Mouse (Mus musculus) midbrain, embryonic 11.5 days (tissue): ENCODE results near the gene Armh3. TPM values are rescaled to one million over a fixed set of nuclear protein-coding genes. Genes with fewer than 3 reads are reported as not detected.
A peak's percentile ranks its signal among the peaks of the same experiment; 100 is the strongest.

Source experiments
- ATAC-seq: fragments of 200-750 bp; cut with Nextera tagmentation; 2 replicates; pipeline ENCODE4 v1.8.0; 2017; ENCODE audit warnings: moderate TSS enrichment, moderate library complexity; ENCODE audit not compliant: low FRiP score
- DNase-seq: peaks from one replicate; pipeline ENCODE4 v3.0.0; 2015; ENCODE audit warnings: low spot score; ENCODE audit errors: missing footprints
- H3K27ac ChIP-seq: fragments of 300-500 bp; sonication (generic); 2 replicates; pipeline ENCODE4 v1.5.1; 2014; ENCODE audit warnings: low read depth, low read length
- H3K27me3 ChIP-seq: fragments of 300-500 bp; sonication (generic); 2 replicates; pipeline ENCODE4 v1.6.1; 2014; ENCODE audit warnings: mild to moderate bottlenecking, low read length, moderate library complexity, mixed read lengths; ENCODE audit not compliant: control insufficient read depth, insufficient read depth
- H3K36me3 ChIP-seq: fragments of 300-500 bp; sonication (generic); 2 replicates; pipeline ENCODE4 v1.6.1; 2014; ENCODE audit warnings: mild to moderate bottlenecking, low read length, moderate library complexity, mixed read lengths; ENCODE audit not compliant: control insufficient read depth, insufficient read depth
- H3K4me1 ChIP-seq: fragments of 300-500 bp; sonication (generic); 2 replicates; pipeline ENCODE4 v1.6.1; 2014; ENCODE audit warnings: low read length; ENCODE audit not compliant: control insufficient read depth, insufficient read depth
- H3K4me2 ChIP-seq: fragments of 300-500 bp; sonication (generic); 2 replicates; pipeline ENCODE4 v1.6.1; 2014; ENCODE audit warnings: mild to moderate bottlenecking, moderate library complexity
- H3K4me3 ChIP-seq: fragments of 300-500 bp; sonication (generic); 2 replicates; pipeline ENCODE4 v1.5.1; 2014; ENCODE audit warnings: low read depth, low read length
- H3K9ac ChIP-seq: fragments of 300-500 bp; sonication (generic); 2 replicates; pipeline ENCODE4 v1.6.1; 2014; ENCODE audit warnings: low read length
- H3K9me3 ChIP-seq: fragments of 300-500 bp; sonication (generic); 2 replicates; pipeline ENCODE4 v1.6.1; 2016; ENCODE audit warnings: low read length; ENCODE audit not compliant: control insufficient read depth
- WGBS: fragments of 180-500 bp; shearing (Covaris S2); extraction: QIAGEN DNeasy Blood & Tissue Kit; methylation state at CpG from one replicate; pipeline ENCODE4 v1.1.7; 2014; 5-methylcytosine and 5-hydroxymethylcytosine counted together
- polyA plus RNA-seq: library from polyadenylated mRNA; unstranded; fragments of >200 nt; fragmentation: Nextera tagmentation; extraction: Ambion mirVana; gene quantifications from 2 replicates; pipeline ENCODE4 v1.2.1, GENCODE M21; 2014

Armh3 gene
- polyA plus RNA-seq, 1 experiment from 2014 or later = 13.9 TPM

DNA sequence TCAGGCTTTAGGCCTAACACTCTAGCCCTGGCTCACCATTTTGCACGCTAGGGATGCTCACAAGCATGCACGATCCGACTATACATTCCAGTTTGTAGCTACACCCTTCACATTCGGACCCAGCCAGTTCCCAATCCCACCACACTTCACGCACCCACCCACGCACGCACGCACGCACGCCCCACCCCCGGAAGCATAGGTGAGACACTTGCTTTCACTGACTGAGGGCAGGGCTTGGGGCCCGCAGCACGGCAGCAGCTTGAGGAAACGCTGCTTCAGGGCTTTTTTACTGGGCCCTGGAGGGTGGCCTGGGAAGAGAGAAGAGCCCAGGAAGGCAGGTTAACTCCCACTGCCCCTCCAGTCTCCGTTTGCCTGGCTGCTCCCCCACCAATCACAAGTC lies 201.4 kb downstream of the Armh3 start:
- H3K36me3 ChIP-seq = no peaks in the 10 kb centered on the region
- 74% methylated on average over 15 of the region's 15 CpGs for WGBS
- no peaks in the 10 kb centered on the region for H3K9me3 ChIP-seq
- no peaks in the 10 kb centered on the region for H3K4me1 ChIP-seq
- ATAC-seq = no peak
- H3K4me3 ChIP-seq = no peak overlapping the region
- peak; percentile 41 for DNase-seq
- H3K9ac ChIP-seq = no peak overlapping the region
- no peaks in the 10 kb centered on the region for H3K27me3 ChIP-seq
- H3K27ac ChIP-seq = no peak overlapping the region
- no peak overlapping the region for H3K4me2 ChIP-seq

DNA sequence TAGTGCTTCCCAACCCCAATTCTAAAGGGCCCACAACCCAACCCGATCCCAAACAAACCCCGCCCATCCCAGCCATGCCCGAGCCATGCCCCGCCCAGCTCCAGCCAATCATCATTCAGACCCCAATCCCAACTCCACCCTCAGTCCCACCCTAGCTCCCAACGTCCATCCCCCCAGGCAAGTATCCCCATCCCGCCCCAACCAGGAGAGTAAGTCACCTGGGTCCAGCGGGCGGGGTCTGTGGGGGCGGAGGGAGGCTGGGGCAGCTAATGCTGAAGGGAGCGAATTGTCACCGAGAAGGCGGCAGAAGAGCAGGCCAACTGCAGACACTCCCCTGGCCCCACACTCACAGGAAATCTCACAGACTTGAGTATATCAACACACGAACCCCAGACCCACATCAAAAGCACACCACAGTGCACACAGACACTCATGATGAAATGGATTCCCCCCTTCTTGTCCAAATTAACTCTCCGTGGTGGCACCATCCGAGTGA lies 202.2 kb downstream of the Armh3 start:
- no peaks in the 10 kb centered on the region for H3K36me3 ChIP-seq
- no peaks in the 10 kb centered on the region for H3K9me3 ChIP-seq
- 11% methylated on average over 15 of the region's 15 CpGs for WGBS
- H3K4me3 ChIP-seq = no peak overlapping the region; the same call in 1 of the 2 replicates
- no peak overlapping the region for H3K27ac ChIP-seq
- peak overlapping the region; percentile 37 for H3K4me2 ChIP-seq
- DNase-seq = peak; percentile 90
- no peak overlapping the region for H3K9ac ChIP-seq
- H3K27me3 ChIP-seq = no peaks in the 10 kb centered on the region
- 0 out of 2 replicates have a peak, but pooled peaks have one; percentile 44 for ATAC-seq
- H3K4me1 ChIP-seq = no peaks in the 10 kb centered on the region

DNA sequence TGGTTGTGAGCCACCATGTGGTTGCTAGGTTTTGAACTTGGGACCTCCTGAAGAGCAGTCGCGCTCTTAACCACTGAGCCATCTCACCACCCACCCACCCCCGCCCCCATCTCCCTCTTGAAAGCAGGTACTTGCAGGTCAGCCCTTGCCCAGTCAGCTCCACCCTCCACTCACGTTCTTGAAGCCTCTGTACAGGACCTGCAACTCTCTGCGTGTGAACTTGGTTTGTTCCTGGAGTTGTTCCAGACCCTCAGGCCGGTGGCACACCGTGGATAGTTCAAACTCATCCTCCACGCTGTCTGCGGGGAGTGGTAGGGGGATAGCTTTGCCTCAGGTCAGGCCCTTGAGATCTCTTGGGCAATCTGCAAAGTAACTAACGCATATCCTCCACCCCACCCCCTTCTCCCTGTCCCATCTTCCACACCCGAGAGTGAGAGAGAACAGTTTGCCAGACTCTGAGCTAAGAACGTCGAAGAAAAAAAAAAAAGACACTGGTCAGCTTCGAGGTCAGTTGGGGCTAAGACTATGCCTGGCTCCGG lies 202.8 kb downstream of the Armh3 start:
- ATAC-seq (no peak), DNase-seq (no peak)
- Histone ChIP-seq H3K9me3 (no peaks in the 10 kb centered on the region), H3K27ac (no peak overlapping the region), H3K4me2 (peak overlapping the region; percentile 37), H3K36me3 (no peaks in the 10 kb centered on the region), H3K4me1 (no peaks in the 10 kb centered on the region), H3K4me3 (no peak overlapping the region), H3K9ac (no peak overlapping the region), H3K27me3 (no peaks in the 10 kb centered on the region)
- WGBS = 29% methylated on average over 15 of the region's 15 CpGs

DNA sequence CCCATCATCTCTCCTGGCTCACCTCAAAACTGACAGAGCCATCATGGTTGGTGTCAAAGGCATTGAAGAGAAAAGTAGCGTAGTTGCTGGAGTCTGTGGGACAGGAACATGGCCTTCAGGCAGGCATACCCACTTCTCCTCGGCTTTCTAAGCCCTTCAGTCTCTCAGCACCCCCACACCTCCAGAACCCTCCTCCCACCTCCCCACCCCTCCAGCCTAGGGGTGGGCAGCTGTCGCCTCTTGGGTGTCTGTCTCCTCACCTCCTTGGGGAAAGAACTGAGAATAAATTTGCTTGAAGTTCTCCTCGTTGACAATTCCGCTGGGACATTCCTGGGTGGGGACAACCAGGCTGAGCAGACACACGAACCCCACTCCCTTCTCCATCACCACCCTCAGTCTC lies 203.6 kb downstream of the Armh3 start:
- no peaks in the 10 kb centered on the region for H3K36me3 ChIP-seq
- DNase-seq (no peak), ATAC-seq (no peak)
- H3K27ac ChIP-seq = no peak overlapping the region
- H3K9me3 ChIP-seq = no peaks in the 10 kb centered on the region
- no peaks in the 10 kb centered on the region for H3K27me3 ChIP-seq
- H3K4me1 ChIP-seq = no peaks in the 10 kb centered on the region
- H3K4me3 ChIP-seq = no peak overlapping the region
- WGBS = 86% methylated on average over 6 of the region's 6 CpGs
- no peak overlapping the region for H3K9ac ChIP-seq
- H3K4me2 ChIP-seq = no peak overlapping the region

DNA sequence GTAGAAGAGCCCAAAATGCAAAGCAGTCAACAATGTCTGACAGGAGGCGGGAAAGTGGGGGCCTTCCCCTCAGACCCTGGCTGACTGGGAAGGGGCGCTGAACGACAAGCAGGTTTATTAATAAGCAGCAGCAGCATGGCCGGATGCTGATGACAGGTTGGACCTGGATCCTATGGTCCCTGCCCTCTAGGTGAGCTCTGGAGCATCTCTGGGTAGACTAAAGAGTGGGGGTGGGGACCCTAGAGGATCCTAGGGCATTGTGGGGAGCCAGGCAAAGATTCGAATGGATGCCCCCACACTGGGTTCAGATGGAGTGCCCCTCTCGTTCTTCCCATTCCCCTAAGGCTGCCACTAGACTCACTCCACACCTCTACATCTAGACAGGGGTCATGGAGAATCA lies 205.9 kb downstream of the Armh3 start:
- Histone ChIP-seq H3K9ac (no peak overlapping the region), H3K4me1 (no peaks in the 10 kb centered on the region), H3K9me3 (no peaks in the 10 kb centered on the region), H3K4me2 (no peak overlapping the region), H3K27me3 (no peaks in the 10 kb centered on the region), H3K27ac (no peak overlapping the region), H3K36me3 (no peaks in the 10 kb centered on the region), H3K4me3 (no peak overlapping the region)
- ATAC-seq (no peak), DNase-seq (peak; percentile 19)
- 84% methylated on average over 6 of the region's 6 CpGs for WGBS

DNA sequence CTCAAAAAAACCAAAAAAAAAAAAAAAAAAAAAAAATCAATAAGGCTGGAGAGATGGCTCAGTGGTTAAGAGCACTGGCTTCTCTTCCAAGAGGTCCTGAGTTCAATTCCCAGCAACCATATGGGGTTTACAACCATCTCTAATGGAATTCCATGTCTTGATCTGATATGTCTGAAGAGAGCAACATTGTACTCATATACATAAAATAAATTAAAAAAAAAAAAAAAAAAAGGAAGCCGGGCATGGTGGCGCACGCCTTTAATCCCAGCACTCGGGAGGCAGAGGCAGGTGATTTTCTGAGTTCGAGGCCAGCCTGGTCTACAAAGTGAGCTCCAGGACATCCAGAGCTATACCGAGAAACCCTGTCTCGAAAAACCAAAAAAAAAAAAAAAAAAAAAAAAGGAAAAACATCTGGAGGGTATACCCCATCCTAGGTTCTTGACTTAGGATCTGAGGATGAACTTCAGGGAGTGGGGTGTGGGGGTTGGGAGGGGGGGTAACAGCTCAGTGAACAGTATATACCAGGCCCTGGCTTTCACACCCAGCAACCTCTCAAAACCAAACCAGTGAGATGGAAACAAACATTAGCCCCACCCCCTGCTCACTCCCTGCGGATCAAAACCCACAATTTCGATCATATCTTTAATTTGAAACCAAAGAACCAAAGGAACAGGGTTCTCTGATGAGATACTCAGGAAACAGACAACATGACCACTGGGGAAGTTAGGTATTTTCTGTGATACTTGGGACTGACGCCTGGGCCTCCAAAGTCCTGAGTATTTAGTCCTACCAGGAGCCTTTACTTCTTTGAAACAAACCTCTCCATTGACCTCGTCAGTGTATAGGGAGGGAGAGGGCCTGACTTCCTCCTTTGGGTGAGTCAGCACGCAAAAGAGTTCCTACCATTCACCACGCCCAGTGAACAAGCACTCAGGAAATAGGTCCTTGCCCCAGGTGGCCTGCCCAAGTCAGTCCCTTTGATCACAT lies 208.1 kb downstream of the Armh3 start:
- no peaks in the 10 kb centered on the region for H3K4me1 ChIP-seq
- no peak overlapping the region for H3K4me3 ChIP-seq
- no peak overlapping the region for H3K27ac ChIP-seq
- H3K9me3 ChIP-seq = no peaks in the 10 kb centered on the region
- no peak overlapping the region for H3K4me2 ChIP-seq
- no peak overlapping the region for H3K9ac ChIP-seq
- DNase-seq = peak; percentile 17
- H3K36me3 ChIP-seq = no peaks in the 10 kb centered on the region
- ATAC-seq = no peak
- WGBS = 83% methylated on average over 13 of the region's 13 CpGs
- H3K27me3 ChIP-seq = no peaks in the 10 kb centered on the region

DNA sequence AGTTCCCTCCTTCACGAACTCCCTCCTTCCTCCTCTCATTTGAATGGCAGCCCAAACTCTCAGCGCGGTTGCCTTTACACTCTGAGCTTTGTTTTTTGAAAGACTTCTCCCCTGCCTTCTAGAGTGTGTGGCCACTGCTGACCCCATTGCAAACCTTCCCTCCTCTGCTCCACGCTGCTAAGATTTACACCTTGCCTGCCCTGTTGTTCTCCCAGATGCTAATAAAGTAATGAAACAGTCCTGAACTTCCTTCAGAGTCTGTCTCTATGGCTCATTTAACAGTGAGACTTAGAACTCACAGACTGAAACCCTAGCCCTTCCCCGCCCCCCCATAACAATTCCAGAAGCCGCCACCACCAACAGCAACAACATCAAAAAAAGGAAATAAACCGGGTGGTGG lies 208.9 kb downstream of the Armh3 start:
- H3K4me3 ChIP-seq = no peak overlapping the region
- H3K4me1 ChIP-seq = no peaks in the 10 kb centered on the region
- 79% methylated on average over 7 of the region's 7 CpGs for WGBS
- H3K36me3 ChIP-seq = no peaks in the 10 kb centered on the region
- DNase-seq (peak; percentile 2), ATAC-seq (no peak)
- H3K27ac ChIP-seq = no peak overlapping the region
- H3K9me3 ChIP-seq = no peaks in the 10 kb centered on the region
- H3K4me2 ChIP-seq = no peak overlapping the region
- no peaks in the 10 kb centered on the region for H3K27me3 ChIP-seq
- H3K9ac ChIP-seq = no peak overlapping the region

DNA sequence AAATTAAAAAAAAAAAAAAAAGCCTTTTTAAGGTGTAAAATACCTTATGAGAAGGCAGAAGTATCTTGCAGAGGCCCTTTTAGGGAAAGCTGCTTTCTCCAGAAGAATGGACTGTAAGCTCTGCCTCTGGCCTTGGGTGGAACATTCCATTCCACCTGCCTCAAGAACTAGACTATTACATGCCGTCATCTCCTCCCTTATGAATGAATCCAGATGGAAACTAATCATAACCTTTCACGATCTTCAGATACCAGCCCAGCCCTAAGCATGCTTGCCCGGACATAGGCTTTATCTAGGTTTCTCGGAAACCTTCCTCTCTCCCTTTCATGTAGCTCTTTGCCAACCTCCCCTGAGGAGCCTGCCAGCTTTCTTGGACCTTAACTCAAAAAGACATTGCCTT lies 210.0 kb downstream of the Armh3 start:
- no peak for ATAC-seq
- no peak overlapping the region for H3K27ac ChIP-seq
- H3K9me3 ChIP-seq = no peaks in the 10 kb centered on the region
- H3K4me2 ChIP-seq = no peak overlapping the region
- DNase-seq = peak; percentile 53
- no peaks in the 10 kb centered on the region for H3K4me1 ChIP-seq
- H3K36me3 ChIP-seq = no peaks in the 10 kb centered on the region
- 95% methylated on average over 4 of the region's 4 CpGs for WGBS
- H3K4me3 ChIP-seq = no peak overlapping the region
- H3K27me3 ChIP-seq = no peaks in the 10 kb centered on the region
- no peak overlapping the region for H3K9ac ChIP-seq

DNA sequence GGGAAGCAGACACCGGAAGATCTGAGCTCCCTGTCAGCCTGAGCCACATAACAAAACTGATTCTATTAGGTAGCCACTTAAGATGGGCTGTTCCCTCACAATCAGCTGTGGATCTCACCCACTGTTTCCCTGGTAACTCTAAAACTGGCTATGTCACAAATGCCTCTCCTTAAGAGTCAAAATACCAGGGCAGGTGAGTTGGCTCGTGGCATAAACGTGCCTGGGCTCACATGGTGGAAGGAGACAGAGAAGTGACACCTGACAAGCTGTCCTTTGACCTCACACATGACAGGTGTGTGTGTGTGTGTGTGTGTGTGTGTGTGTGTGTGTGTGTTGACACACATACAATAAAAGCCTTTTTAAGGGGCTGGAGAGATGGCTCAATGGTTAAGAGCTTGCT lies 210.8 kb downstream of the Armh3 start:
- no peak overlapping the region for H3K4me3 ChIP-seq
- H3K4me2 ChIP-seq = no peak overlapping the region
- no peak overlapping the region for H3K9ac ChIP-seq
- no peak for ATAC-seq
- no peak overlapping the region for H3K27ac ChIP-seq
- peak; percentile 44 for DNase-seq
- H3K9me3 ChIP-seq = no peaks in the 10 kb centered on the region
- 84% methylated on average over 3 of the region's 3 CpGs for WGBS
- H3K36me3 ChIP-seq = no peaks in the 10 kb centered on the region
- H3K27me3 ChIP-seq = no peaks in the 10 kb centered on the region
- no peaks in the 10 kb centered on the region for H3K4me1 ChIP-seq
